Mouse (Mus musculus): Measurements from ENCODE around the gene 2510002D24Rik. TPM values are rescaled to one million over a fixed set of nuclear protein-coding genes. Genes with fewer than 3 reads are reported as not detected.

The 2510002D24Rik gene
- polyA plus RNA-seq, 1 experiment from 2014 or later: 19.1 TPM

- Histone ChIP-seq H3K27me3 (no peaks in the 10 kb centered on the region), H3K9me3 (replicated peaks) (no peaks in the 10 kb centered on the region), H3K27ac (replicated peaks) (peak within 1 kb of the TSS; percentile 80), H3K4me2 (peak within 1 kb of the TSS; percentile 83), H3K9ac (peak within 1 kb of the TSS; percentile 74), H3K36me3 (replicated peaks) (peaks cover 66% of the 10 kb centered on the region), H3K4me1 (replicated peaks) (peaks cover 48% of the 10 kb centered on the region), H3K4me3 (replicated peaks) (peak within 1 kb of the TSS; percentile 70)
- peak; percentile 91 for ATAC-seq (ENCODE audit: insufficient read depth)
- WGBS (ENCODE audit: insufficient replicate concordance): under 1% methylated on average over 42 of the region's 42 CpGs
Measured at GRCm38 (mm10) chr16:18811468-18812384, 24.7 kb upstream of the 2510002D24Rik start, which contains the start of the genes Ufd1 and Cdc45. Gene Ufd1, plus strand, starts transcription at chr16:18811779. Gene Cdc45, minus strand, starts transcription at chr16:18811987.

- peak; percentile 28 for ATAC-seq (ENCODE audit: insufficient read depth)
- 1% methylated on average over 31 of the region's 31 CpGs for whole genome bisulfite sequencing (ENCODE audit: insufficient replicate concordance)
Measured at GRCm38 (mm10) chr16:18812385-18812910, 23.9 kb upstream of the 2510002D24Rik start.

GRCm38 (mm10) chr16:18822356-18822755, 14.0 kb upstream of the 2510002D24Rik start:
- H3K4me3 ChIP-seq (replicated peaks): no peak overlapping the region

More at GRCm38 (mm10) chr16:18812385-18812910, 23.9 kb upstream of the 2510002D24Rik start:
- peak overlapping the region; percentile 83 for H3K4me2 ChIP-seq
- H3K27me3 ChIP-seq: no peaks in the 10 kb centered on the region
- peak overlapping the region; percentile 70 for H3K4me3 ChIP-seq (replicated peaks)
- peaks cover 66% of the 10 kb centered on the region for H3K36me3 ChIP-seq (replicated peaks)
- no peaks in the 10 kb centered on the region for H3K9me3 ChIP-seq (replicated peaks)
- H3K4me1 ChIP-seq (replicated peaks): peaks cover 48% of the 10 kb centered on the region
- H3K27ac ChIP-seq (replicated peaks): peak overlapping the region; percentile 80
- peak overlapping the region; percentile 69 for H3K9ac ChIP-seq

GRCm38 (mm10) chr16:18822925-18823324, 13.5 kb upstream of the 2510002D24Rik start:
- Histone ChIP-seq H3K9me3 (replicated peaks) (no peaks in the 10 kb centered on the region), H3K9ac (no peak overlapping the region), H3K4me3 (replicated peaks) (no peak overlapping the region), H3K27me3 (no peaks in the 10 kb centered on the region), H3K4me2 (no peak overlapping the region), H3K4me1 (replicated peaks) (peaks cover 11% of the 10 kb centered on the region), H3K36me3 (replicated peaks) (peaks cover 98% of the 10 kb centered on the region), H3K27ac (replicated peaks) (no peak overlapping the region)
- WGBS (ENCODE audit: insufficient replicate concordance): 64% methylated on average over 4 of the region's 4 CpGs
- ATAC-seq (ENCODE audit: insufficient read depth): no peak

More at GRCm38 (mm10) chr16:18822356-18822755, 14.0 kb upstream of the 2510002D24Rik start:
- H3K9me3 ChIP-seq (replicated peaks): no peaks in the 10 kb centered on the region
- peaks cover 98% of the 10 kb centered on the region for H3K36me3 ChIP-seq (replicated peaks)
- H3K27ac ChIP-seq (replicated peaks): no peak overlapping the region
- whole genome bisulfite sequencing (ENCODE audit: insufficient replicate concordance): 30% methylated on average over 1 of the region's 1 CpGs
- H3K4me1 ChIP-seq (replicated peaks): peaks cover 11% of the 10 kb centered on the region
- H3K4me2 ChIP-seq: no peak overlapping the region
- ATAC-seq (ENCODE audit: insufficient read depth): no peak
- H3K27me3 ChIP-seq: no peaks in the 10 kb centered on the region
- H3K9ac ChIP-seq: no peak overlapping the region

GRCm38 (mm10) chr16:18828630-18829029, 7.7 kb upstream of the 2510002D24Rik start:
- no peak for ATAC-seq (ENCODE audit: insufficient read depth)
- Histone ChIP-seq H3K27ac (replicated peaks) (no peak overlapping the region), H3K36me3 (replicated peaks) (peaks cover 97% of the 10 kb centered on the region), H3K27me3 (no peaks in the 10 kb centered on the region), H3K4me1 (replicated peaks) (no peaks in the 10 kb centered on the region), H3K4me3 (replicated peaks) (no peak overlapping the region), H3K9me3 (replicated peaks) (no peaks in the 10 kb centered on the region), H3K4me2 (no peak overlapping the region), H3K9ac (no peak overlapping the region)
- 81% methylated on average over 3 of the region's 3 CpGs for WGBS (ENCODE audit: insufficient replicate concordance)

- no peak overlapping the region for H3K4me2 ChIP-seq
- no peak overlapping the region for H3K9ac ChIP-seq
- no peak for ATAC-seq (ENCODE audit: insufficient read depth)
- H3K27ac ChIP-seq (replicated peaks): no peak overlapping the region
- no peaks in the 10 kb centered on the region for H3K9me3 ChIP-seq (replicated peaks)
- H3K4me1 ChIP-seq (replicated peaks): no peaks in the 10 kb centered on the region
- no peak overlapping the region for H3K4me3 ChIP-seq (replicated peaks)
- H3K27me3 ChIP-seq: no peaks in the 10 kb centered on the region
- 80% methylated on average over 6 of the region's 6 CpGs for WGBS (ENCODE audit: insufficient replicate concordance)
- H3K36me3 ChIP-seq (replicated peaks): peaks cover 97% of the 10 kb centered on the region
Measured at GRCm38 (mm10) chr16:18829102-18829501, 7.3 kb upstream of the 2510002D24Rik start.

- no peak overlapping the region for H3K4me2 ChIP-seq
- no peak overlapping the region for H3K27ac ChIP-seq (replicated peaks)
- 70% methylated on average over 2 of the region's 2 CpGs for WGBS (ENCODE audit: insufficient replicate concordance)
- no peaks in the 10 kb centered on the region for H3K9me3 ChIP-seq (replicated peaks)
- H3K9ac ChIP-seq: no peak overlapping the region
- H3K36me3 ChIP-seq (replicated peaks): peaks cover 73% of the 10 kb centered on the region
- H3K27me3 ChIP-seq: no peaks in the 10 kb centered on the region
- no peak overlapping the region for H3K4me3 ChIP-seq (replicated peaks)
- H3K4me1 ChIP-seq (replicated peaks): peaks cover 8% of the 10 kb centered on the region
- no peak for ATAC-seq (ENCODE audit: insufficient read depth)
Measured at GRCm38 (mm10) chr16:18833486-18833885, 2.9 kb upstream of the 2510002D24Rik start.

GRCm38 (mm10) chr16:18836073-18836467, 308 bp upstream of the 2510002D24Rik start:
- H3K4me3 ChIP-seq (replicated peaks): peak overlapping the region; percentile 85
- no peaks in the 10 kb centered on the region for H3K9me3 ChIP-seq (replicated peaks)
- ATAC-seq (ENCODE audit: insufficient read depth): 0 out of 2 replicates have a peak, but pooled peaks have one; percentile 7
- peak overlapping the region; percentile 81 for H3K4me2 ChIP-seq
- WGBS (ENCODE audit: insufficient replicate concordance): 23% methylated on average over 3 of the region's 3 CpGs
- H3K4me1 ChIP-seq (replicated peaks): peaks cover 8% of the 10 kb centered on the region
- H3K36me3 ChIP-seq (replicated peaks): peaks cover 59% of the 10 kb centered on the region
- no peak overlapping the region for H3K27ac ChIP-seq (replicated peaks)
- H3K27me3 ChIP-seq: no peaks in the 10 kb centered on the region
- peak overlapping the region; percentile 92; the same call in 1 of the 2 replicates for H3K9ac ChIP-seq

- Histone ChIP-seq H3K9ac (no peak overlapping the region), H3K4me2 (no peak overlapping the region), H3K27ac (replicated peaks) (no peak overlapping the region), H3K27me3 (no peaks in the 10 kb centered on the region), H3K36me3 (replicated peaks) (peaks cover 37% of the 10 kb centered on the region), H3K4me1 (replicated peaks) (peaks cover 8% of the 10 kb centered on the region), H3K9me3 (replicated peaks) (no peaks in the 10 kb centered on the region), H3K4me3 (replicated peaks) (no peak overlapping the region)
- 91% methylated on average over 4 of the region's 4 CpGs for WGBS (ENCODE audit: insufficient replicate concordance)
- ATAC-seq (ENCODE audit: insufficient read depth): no peak
Measured at GRCm38 (mm10) chr16:18838346-18838745, 2.0 kb downstream of the 2510002D24Rik start.

GRCm38 (mm10) chr16:18846301-18846820, 10.0 kb downstream of the 2510002D24Rik start:
- no peak overlapping the region for H3K4me2 ChIP-seq
- no peak overlapping the region for H3K9ac ChIP-seq
- no peak overlapping the region for H3K27ac ChIP-seq (replicated peaks)
- no peaks in the 10 kb centered on the region for H3K4me1 ChIP-seq (replicated peaks)
- no peaks in the 10 kb centered on the region for H3K9me3 ChIP-seq (replicated peaks)
- H3K36me3 ChIP-seq (replicated peaks): no peaks in the 10 kb centered on the region
- no peaks in the 10 kb centered on the region for H3K27me3 ChIP-seq
- WGBS (ENCODE audit: insufficient replicate concordance): 76% methylated on average over 15 of the region's 15 CpGs
- ATAC-seq (ENCODE audit: insufficient read depth): no peak
- no peak overlapping the region for H3K4me3 ChIP-seq (replicated peaks)
